Mouse (Mus musculus): ENCODE measurements at regions not wholly inside any gene's neighbourhood (a gene's known extent, or its start where the extent isn't known, plus 50 kb on each side); places are given as distances from the start of the nearest gene placed in this dataset.

GRCm38 (mm10) chr15:97593781-97594600 lies 111.6 kb downstream of the Rpap3 start:
- peak overlapping the region; percentile 23; the same call in 1 of the 2 replicates for H3K9ac ChIP-seq (ENCODE audit: insufficient read depth, low read depth)
- H3K36me3 ChIP-seq (replicated peaks in 1 of 2; ENCODE audit: control insufficient read depth in 1 of 2, insufficient read depth in 1 of 2, low read length in 1 of 2), result no peaks in the 10 kb centered on the region
- peak overlapping the region; percentile 38; the same call in 1 of the 2 replicates for H3K27ac ChIP-seq (ENCODE audit: insufficient read depth, low read depth)
- H3K4me1 ChIP-seq (ENCODE audit: control insufficient read depth in 1 of 2, insufficient read depth in 2 of 2), result peaks cover 17 to 26% of the 10 kb centered on the region in 2 experiments
- in situ Hi-C loops (cut with MboI; ENCODE audit: low pct_ligation_motif_present, low pct_unique_long_range_greater_than_20kb, low sequenced_read_pairs) (loop anchor here (25.0 kb wide), 1 partner anchor 1343 kb away; the partner anchor contains the start of gene Tuba1b), dilution Hi-C loops (cut with MboI; ENCODE audit: extremely low pct_ligation_motif_present, extremely low pct_unique_long_range_greater_than_20kb, low sequenced_read_pairs) (no loop called here)
- TF ChIP-seq IRF4 (IDR thresholded peaks at IDR 0.05; ENCODE audit: low read depth, low read length) (peak; percentile 42), SMC3 (IDR thresholded peaks at IDR 0.05; ENCODE audit: low read depth, low read length) (no peak), ZNF384 (IDR thresholded peaks at IDR 0.05; ENCODE audit: low read depth, low read length) (peak; percentile 62; the same call in 1 of the 2 replicates), EP300 (IDR thresholded peaks at IDR 0.05; ENCODE audit: low read length) (peak; percentile 45; the same call in 1 of the 2 replicates), GABPA (IDR thresholded peaks at IDR 0.05; ENCODE audit: insufficient replicate concordance, low read depth, low read length) (no peak), HCFC1 (IDR thresholded peaks at IDR 0.05; ENCODE audit: low read depth, low read length) (peak; percentile 21; the same call in 1 of the 2 replicates), JUND (conservative IDR thresholded peaks at IDR 0.05; ENCODE audit: low read depth, low read length) (no peak)
- H3K9me3 ChIP-seq (replicated peaks; ENCODE audit: low read length), result no peaks in the 10 kb centered on the region
- no peaks in the 10 kb centered on the region for H3K79me2 ChIP-seq (replicated peaks; ENCODE audit: control insufficient read depth, extremely low read depth, insufficient read depth, poor library complexity, severe bottlenecking)
- no peaks in the 10 kb centered on the region for H3K27me3 ChIP-seq (replicated peaks)
- H3K4me2 ChIP-seq (ENCODE audit: insufficient read depth, low read depth, poor library complexity, severe bottlenecking), result no peak overlapping the region
- H3K4me3 ChIP-seq (replicated peaks in 1 of 3; ENCODE audit: low read depth in 2 of 3, low read length in 2 of 3, poor library complexity in 1 of 3), result no peak overlapping the region
- no peak for DNase-seq (ENCODE audit: extremely low read depth)

DNA sequence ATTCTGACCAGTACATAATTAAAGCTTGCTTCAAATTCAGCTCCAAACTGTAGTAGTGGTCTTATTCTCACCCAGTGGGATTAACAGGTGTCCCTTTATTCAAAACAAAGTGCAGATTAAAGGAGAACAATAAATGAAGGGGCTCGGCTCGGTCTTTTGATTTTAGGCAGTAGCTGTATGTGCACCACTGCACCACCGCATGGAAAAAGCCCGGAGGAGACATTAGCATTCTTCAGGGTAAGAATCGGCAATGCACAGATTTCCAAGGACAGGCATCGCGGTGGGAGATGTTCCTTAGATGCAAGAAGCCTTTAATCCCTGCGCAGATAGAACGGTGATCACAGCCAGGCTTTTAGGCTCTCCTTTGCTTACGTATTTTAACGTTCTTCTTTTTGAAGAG lies 112.8 kb downstream of the Rpap3 start:
- Histone ChIP-seq H3K27me3 (replicated peaks) (no peaks in the 10 kb centered on the region), H3K4me3 (replicated peaks in 1 of 3; ENCODE audit: low read depth in 2 of 3, low read length in 2 of 3, poor library complexity in 1 of 3) (no peak overlapping the region), H3K79me2 (replicated peaks; ENCODE audit: control insufficient read depth, extremely low read depth, insufficient read depth, poor library complexity, severe bottlenecking) (no peaks in the 10 kb centered on the region), H3K4me2 (ENCODE audit: insufficient read depth, low read depth, poor library complexity, severe bottlenecking) (no peak overlapping the region), H3K4me1 (ENCODE audit: control insufficient read depth in 1 of 2, insufficient read depth in 2 of 2) (peaks cover 17 to 26% of the 10 kb centered on the region in 2 experiments), H3K36me3 (replicated peaks in 1 of 2; ENCODE audit: control insufficient read depth in 1 of 2, insufficient read depth in 1 of 2, low read length in 1 of 2) (no peaks in the 10 kb centered on the region), H3K9me3 (replicated peaks; ENCODE audit: low read length) (no peaks in the 10 kb centered on the region), H3K9ac (ENCODE audit: insufficient read depth, low read depth) (no peak overlapping the region), H3K27ac (ENCODE audit: insufficient read depth, low read depth) (no peak overlapping the region)
- no peak for DNase-seq (ENCODE audit: extremely low read depth)
- TF ChIP-seq RCOR1 (conservative IDR thresholded peaks at IDR 0.05; ENCODE audit: low read depth, low read length), result no peak
- dilution Hi-C loops (cut with MboI; ENCODE audit: extremely low pct_ligation_motif_present, extremely low pct_unique_long_range_greater_than_20kb, low sequenced_read_pairs) (no loop called here), in situ Hi-C loops (cut with MboI; ENCODE audit: low pct_ligation_motif_present, low pct_unique_long_range_greater_than_20kb, low sequenced_read_pairs) (loop anchor here (25.0 kb wide), 1 partner anchor 1345 kb away; the partner anchor contains the start of gene Tuba1b)

GRCm38 (mm10) chr15:97591406-97591805 lies 114.2 kb downstream of the Rpap3 start:
- dilution Hi-C loops (cut with MboI; ENCODE audit: extremely low pct_ligation_motif_present, extremely low pct_unique_long_range_greater_than_20kb, low sequenced_read_pairs), result no loop called here
- in situ Hi-C loops (cut with MboI; ENCODE audit: low pct_ligation_motif_present, low pct_unique_long_range_greater_than_20kb, low sequenced_read_pairs), result loop anchor here (25.0 kb wide), 1 partner anchor 1346 kb away; the partner anchor contains the start of gene Tuba1b
- H3K27me3 ChIP-seq (replicated peaks), result no peaks in the 10 kb centered on the region
- H3K27ac ChIP-seq (ENCODE audit: insufficient read depth, low read depth), result no peak overlapping the region
- no peaks in the 10 kb centered on the region for H3K79me2 ChIP-seq (replicated peaks; ENCODE audit: control insufficient read depth, extremely low read depth, insufficient read depth, poor library complexity, severe bottlenecking)
- no peaks in the 10 kb centered on the region for H3K9me3 ChIP-seq (replicated peaks; ENCODE audit: low read length)
- no peak overlapping the region for H3K4me3 ChIP-seq (replicated peaks in 1 of 3; ENCODE audit: low read depth in 2 of 3, low read length in 2 of 3, poor library complexity in 1 of 3)
- H3K9ac ChIP-seq (ENCODE audit: insufficient read depth, low read depth), result no peak overlapping the region
- no peaks in the 10 kb centered on the region for H3K36me3 ChIP-seq (replicated peaks in 1 of 2; ENCODE audit: control insufficient read depth in 1 of 2, insufficient read depth in 1 of 2, low read length in 1 of 2)
- TF ChIP-seq SMC3 (IDR thresholded peaks at IDR 0.05; ENCODE audit: low read depth, low read length) (no peak), UBTF (IDR thresholded peaks at IDR 0.05; ENCODE audit: low read depth, low read length) (no peak), USF2 (conservative IDR thresholded peaks at IDR 0.05; ENCODE audit: low read depth, low read length) (no peak), GABPA (IDR thresholded peaks at IDR 0.05; ENCODE audit: insufficient replicate concordance, low read depth, low read length) (no peak), JUN (IDR thresholded peaks at IDR 0.05; ENCODE audit: insufficient read depth, low read depth, low read length) (no peak), NELFE (IDR thresholded peaks at IDR 0.05; ENCODE audit: low read depth, low read length) (no peak), ZC3H11A (IDR thresholded peaks at IDR 0.05; ENCODE audit: low read depth, low read length) (no peak), CHD1 (IDR thresholded peaks at IDR 0.05; ENCODE audit: low read depth, low read length) (no peak), RAD21 (IDR thresholded peaks at IDR 0.05; ENCODE audit: low read depth, low read length) (no peak), BHLHE40 (IDR thresholded peaks at IDR 0.05; ENCODE audit: low read depth, low read length) (no peak), ZMIZ1 (IDR thresholded peaks at IDR 0.05; ENCODE audit: low read depth, low read length) (no peak), IRF4 (IDR thresholded peaks at IDR 0.05; ENCODE audit: low read depth, low read length) (no peak), MAX (IDR thresholded peaks at IDR 0.05; ENCODE audit: low read length) (no peak), ELF1 (IDR thresholded peaks at IDR 0.05; ENCODE audit: low read depth, low read length) (no peak), POLR2A (IDR thresholded peaks at IDR 0.05; ENCODE audit: low read depth, low read length) (no peak), EP300 (IDR thresholded peaks at IDR 0.05; ENCODE audit: low read length) (no peak), ETS1 (conservative IDR thresholded peaks at IDR 0.05; ENCODE audit: low read depth, low read length) (no peak)
- peaks cover 17 to 26% of the 10 kb centered on the region in 2 experiments for H3K4me1 ChIP-seq (ENCODE audit: control insufficient read depth in 1 of 2, insufficient read depth in 2 of 2)
- H3K4me2 ChIP-seq (ENCODE audit: insufficient read depth, low read depth, poor library complexity, severe bottlenecking), result no peak overlapping the region
- DNase-seq (ENCODE audit: extremely low read depth), result no peak
